Mouse (Mus musculus) heart, embryonic 12.5 days (tissue): ENCODE results near the gene Garnl3. TPM values are rescaled to one million over a fixed set of nuclear protein-coding genes. Genes with fewer than 3 reads are reported as not detected.
A peak's percentile ranks its signal among the peaks of the same experiment; 100 is the strongest.

Experiments
- ATAC-seq: fragments of 200-750 bp; cut with Nextera tagmentation; 2 replicates; pipeline ENCODE4 v1.8.0; 2017; ENCODE audit warnings: moderate TSS enrichment, moderate library complexity; ENCODE audit not compliant: insufficient number of reproducible peaks, low FRiP score
- H3K27ac ChIP-seq: fragments of 300-500 bp; sonication (generic); 2 replicates; pipeline ENCODE4 v1.5.1; 2016; ENCODE audit warnings: mild to moderate bottlenecking, moderate library complexity; ENCODE audit not compliant: poor library complexity, severe bottlenecking
- H3K27me3 ChIP-seq: fragments of 300-500 bp; sonication (generic); replicated peaks from 2 replicates; pipeline ENCODE4 v1.6.1; 2016; ENCODE audit warnings: mild to moderate bottlenecking, moderate library complexity
- H3K36me3 ChIP-seq: fragments of 300-500 bp; sonication (generic); 2 replicates; pipeline ENCODE4 v1.6.1; 2016; ENCODE audit warnings: mild to moderate bottlenecking, moderate library complexity
- H3K4me1 ChIP-seq: fragments of 300-500 bp; sonication (generic); replicated peaks from 2 replicates; pipeline ENCODE4 v1.6.1; 2016; ENCODE audit warnings: mild to moderate bottlenecking
- H3K4me2 ChIP-seq: fragments of 300-500 bp; sonication (generic); 2 replicates; pipeline ENCODE4 v1.6.1; 2016; ENCODE audit warnings: mild to moderate bottlenecking, moderate library complexity
- H3K4me3 ChIP-seq: fragments of 300-500 bp; sonication (generic); 2 replicates; pipeline ENCODE4 v1.5.1; 2016; ENCODE audit warnings: mild to moderate bottlenecking
- H3K9ac ChIP-seq: fragments of 300-500 bp; sonication (generic); 2 replicates; pipeline ENCODE4 v1.6.1; 2016; ENCODE audit warnings: mild to moderate bottlenecking, moderate library complexity
- H3K9me3 ChIP-seq: fragments of 300-500 bp; sonication (generic); replicated peaks from 2 replicates; pipeline ENCODE4 v1.6.1; 2016; ENCODE audit warnings: mild to moderate bottlenecking, moderate library complexity
- WGBS: fragments of 180-500 bp; shearing (Covaris S2); methylation state at CpG from one replicate; pipeline ENCODE4 v1.1.7; 2016; 5-methylcytosine and 5-hydroxymethylcytosine counted together
- polyA plus RNA-seq: library from polyadenylated mRNA; unstranded; fragments of >200 nt; fragmentation: Nextera tagmentation; extraction: Ambion mirVana; gene quantifications from 2 replicates; pipeline ENCODE4 v1.2.1, GENCODE M21; 2016

The Garnl3 gene
- polyA plus RNA-seq, 1 experiment from 2014 or later = 14.0 TPM

DNA sequence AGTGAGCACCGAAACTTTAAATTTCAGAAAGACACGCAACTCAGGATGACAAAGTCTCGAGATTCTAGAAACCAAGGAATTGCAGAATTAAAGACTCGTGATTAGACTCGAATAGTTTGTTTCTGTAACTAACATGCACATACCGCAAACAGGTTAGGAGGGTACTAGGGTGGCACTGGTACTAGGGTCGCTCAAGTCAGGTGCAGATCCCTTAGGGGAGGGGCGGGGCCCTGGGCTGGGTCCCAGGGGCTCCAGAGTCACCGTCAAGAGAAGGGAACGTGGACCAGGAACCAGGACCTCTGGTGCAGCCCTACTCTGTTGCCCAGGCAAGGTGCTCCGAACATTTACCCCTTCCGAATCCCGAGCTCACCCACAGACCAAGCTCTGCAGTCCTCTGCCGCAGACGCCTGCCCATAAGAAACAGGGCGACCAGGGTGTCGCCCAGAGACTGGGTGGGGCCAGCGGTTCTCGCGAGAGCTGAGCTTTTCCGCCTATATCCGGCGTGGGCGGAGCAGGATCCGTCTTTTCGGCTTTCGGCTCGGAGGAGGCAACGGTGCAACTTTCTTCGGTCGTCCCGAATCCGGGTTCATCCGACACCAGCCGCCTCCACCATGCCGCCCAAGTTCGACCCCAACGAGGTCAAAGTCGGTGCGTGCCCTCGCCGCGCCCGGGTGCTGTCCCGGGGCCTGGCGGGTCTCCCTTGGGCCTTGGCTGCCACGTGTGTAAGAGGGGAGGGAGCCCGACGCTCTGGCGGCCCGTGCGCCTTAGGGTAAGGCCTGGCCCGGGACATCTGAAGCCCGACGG, 170.1 kb downstream of the Garnl3 start, which contains the start of the genes Rpl12 and Lrsam1:
TSS of gene Rpl12 (plus strand) at position 368 of the 804 bp plus-strand sequence.
TSS of gene Lrsam1 (minus strand) at position 423 of the 804 bp plus-strand sequence.
- Histone ChIP-seq H3K36me3 (peaks cover 42% of the 10 kb centered on the region), H3K4me1 (peaks cover 28% of the 10 kb centered on the region)
- WGBS = 3% methylated on average over 55 of the region's 55 CpGs

DNA sequence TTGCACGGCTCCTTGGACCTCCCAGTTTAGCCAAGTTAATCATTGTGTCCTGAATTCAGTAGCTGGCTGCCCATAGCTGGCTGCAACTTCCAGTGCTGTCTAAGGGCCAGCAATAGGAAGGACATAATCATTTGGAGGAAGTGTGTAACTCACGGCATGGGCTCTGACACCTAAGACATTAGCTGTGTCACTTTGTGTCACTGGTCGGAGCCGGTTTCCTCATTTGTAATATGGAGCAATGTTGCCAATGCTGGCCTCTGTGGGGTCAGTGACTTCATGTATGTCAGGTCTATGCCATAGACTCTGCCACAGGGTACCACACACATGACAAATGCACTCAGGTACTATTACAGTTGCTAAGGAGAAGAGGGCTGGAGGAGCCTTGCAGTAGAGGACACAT, 171.2 kb downstream of the Garnl3 start:
- Histone ChIP-seq H3K27me3 (no peaks in the 10 kb centered on the region), H3K9ac (peak overlapping the region; percentile 81; the same call in 1 of the 2 replicates), H3K4me1 (peaks cover 28% of the 10 kb centered on the region), H3K27ac (no peak overlapping the region), H3K4me3 (peak overlapping the region; percentile 95; the same call in 1 of the 2 replicates), H3K4me2 (peak overlapping the region; percentile 83), H3K36me3 (peaks cover 51% of the 10 kb centered on the region), H3K9me3 (no peaks in the 10 kb centered on the region)
- no peak for ATAC-seq
- WGBS = 81% methylated on average over 4 of the region's 4 CpGs

More for the DNA sequence above, 170.1 kb downstream of the Garnl3 start, which contains the start of the genes Rpl12 and Lrsam1:
- Histone ChIP-seq H3K27ac (peak within 1 kb of the TSS; percentile 84), H3K4me2 (peak within 1 kb of the TSS; percentile 83), H3K4me3 (peak within 1 kb of the TSS; percentile 95), H3K9me3 (no peaks in the 10 kb centered on the region), H3K9ac (peak within 1 kb of the TSS; percentile 99), H3K27me3 (no peaks in the 10 kb centered on the region)
- ATAC-seq = peak; percentile 93

DNA sequence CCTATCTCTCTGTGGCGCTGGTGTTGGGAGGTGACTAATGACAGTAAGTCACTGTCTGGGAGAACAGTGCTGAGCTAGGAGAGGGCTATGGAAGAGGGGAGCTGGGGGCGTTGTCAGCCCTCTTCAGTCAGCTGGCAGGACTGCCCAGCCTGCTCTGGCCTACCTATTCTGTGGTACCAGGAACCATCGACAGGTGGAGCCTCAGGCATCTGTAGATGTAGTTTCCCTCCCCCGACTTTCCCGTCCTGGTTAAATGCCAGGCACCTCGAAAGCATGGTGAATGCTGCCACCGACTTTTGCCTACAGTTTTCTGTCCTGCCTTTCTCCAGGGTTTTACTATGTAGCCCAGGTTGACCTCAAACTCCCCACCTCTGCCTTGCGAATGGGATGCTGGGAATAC, 174.1 kb downstream of the Garnl3 start:
- Histone ChIP-seq H3K9ac (no peak overlapping the region), H3K27ac (no peak overlapping the region), H3K27me3 (no peaks in the 10 kb centered on the region), H3K4me2 (no peak overlapping the region), H3K4me1 (peaks cover 10% of the 10 kb centered on the region), H3K36me3 (peaks cover 52% of the 10 kb centered on the region), H3K9me3 (0 out of 2 replicates have a peak, but pooled peaks cover 7% of the 10 kb centered on the region), H3K4me3 (no peak overlapping the region)
- ATAC-seq = no peak
- WGBS = 54% methylated on average over 8 of the region's 8 CpGs

DNA sequence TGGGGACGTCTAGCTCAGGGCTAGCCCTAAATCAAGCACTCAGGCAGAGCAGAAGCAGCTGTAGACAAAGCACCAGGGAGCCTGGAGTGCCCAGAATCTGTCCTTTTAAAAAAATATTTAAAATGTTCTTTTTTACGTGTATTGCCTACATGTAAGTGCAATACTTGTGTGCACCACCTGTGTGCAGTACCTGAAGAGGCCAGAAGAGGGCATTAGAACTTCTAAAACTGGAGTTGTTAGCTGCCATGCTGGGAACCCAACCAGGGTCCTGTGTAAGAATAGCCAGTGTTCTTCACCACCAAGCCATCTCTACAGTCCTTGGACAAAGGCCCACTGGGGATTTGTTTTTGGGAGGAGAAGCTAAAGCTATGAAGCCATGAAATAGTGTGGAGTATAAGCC, 176.9 kb downstream of the Garnl3 start:
- H3K27me3 ChIP-seq = no peaks in the 10 kb centered on the region
- WGBS = 88% methylated on average over 2 of the region's 2 CpGs
- peaks cover 72% of the 10 kb centered on the region for H3K36me3 ChIP-seq

DNA sequence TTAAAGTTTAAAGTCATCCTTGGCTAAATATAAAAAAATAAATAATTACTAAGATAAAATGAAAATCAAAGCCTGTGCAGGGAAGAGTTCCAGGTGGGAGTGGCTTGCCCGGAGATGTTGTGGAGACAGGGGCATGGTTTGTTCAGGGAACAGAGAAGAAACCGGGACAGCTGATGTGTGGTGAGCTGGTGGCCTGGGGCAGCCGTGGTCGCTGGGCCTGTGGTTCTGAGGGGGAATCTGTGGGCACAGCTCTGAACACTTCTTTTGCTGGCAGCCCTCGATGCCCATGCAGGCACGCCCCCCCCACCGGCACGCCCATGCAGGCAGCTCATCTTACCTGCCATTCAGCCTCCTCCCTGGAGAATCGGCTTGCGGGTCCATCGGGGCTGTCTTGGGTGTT, 184.0 kb downstream of the Garnl3 start:
- no peak for ATAC-seq
- Histone ChIP-seq H3K27me3 (no peaks in the 10 kb centered on the region), H3K9me3 (no peaks in the 10 kb centered on the region), H3K4me1 (peaks cover 4% of the 10 kb centered on the region; the same call in 1 of the 2 replicates), H3K4me3 (no peak overlapping the region), H3K27ac (no peak overlapping the region), H3K36me3 (peaks cover 67% of the 10 kb centered on the region), H3K4me2 (no peak overlapping the region), H3K9ac (no peak overlapping the region)
- WGBS = 89% methylated on average over 11 of the region's 11 CpGs

More for the DNA sequence above, 176.9 kb downstream of the Garnl3 start:
- Histone ChIP-seq H3K9me3 (0 out of 2 replicates have a peak, but pooled peaks cover 7% of the 10 kb centered on the region), H3K9ac (no peak overlapping the region), H3K4me2 (no peak overlapping the region), H3K27ac (no peak overlapping the region), H3K4me1 (peaks cover 4% of the 10 kb centered on the region; the same call in 1 of the 2 replicates), H3K4me3 (no peak overlapping the region)
- ATAC-seq = no peak

DNA sequence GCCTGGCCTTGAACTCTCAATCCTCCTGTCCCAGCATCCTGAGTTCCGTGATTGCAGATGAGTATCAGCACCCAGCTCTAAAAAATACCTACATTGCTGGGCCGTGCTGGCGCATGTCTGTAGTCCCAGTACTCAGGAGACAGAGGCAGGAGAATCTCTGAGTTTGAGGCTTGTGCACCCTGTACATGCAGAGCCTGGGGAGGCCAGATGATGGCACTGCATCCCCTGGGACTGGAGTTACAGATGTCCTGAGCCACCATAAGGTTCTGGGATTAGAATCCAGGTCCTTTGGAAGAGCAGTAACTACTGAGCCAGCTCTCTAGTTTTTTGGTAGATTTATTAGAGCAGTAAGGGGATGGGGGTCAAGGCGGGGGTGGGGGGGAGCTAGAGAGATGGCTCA, 191.0 kb downstream of the Garnl3 start:
- H3K9me3 ChIP-seq = no peaks in the 10 kb centered on the region
- no peak overlapping the region for H3K9ac ChIP-seq
- H3K27me3 ChIP-seq = no peaks in the 10 kb centered on the region
- peaks cover 80% of the 10 kb centered on the region for H3K36me3 ChIP-seq
- H3K4me3 ChIP-seq = no peak overlapping the region
- 88% methylated on average over 4 of the region's 4 CpGs for whole genome bisulfite sequencing
- no peak overlapping the region for H3K4me2 ChIP-seq
- H3K4me1 ChIP-seq = no peaks in the 10 kb centered on the region
- H3K27ac ChIP-seq = no peak overlapping the region
- no peak for ATAC-seq

DNA sequence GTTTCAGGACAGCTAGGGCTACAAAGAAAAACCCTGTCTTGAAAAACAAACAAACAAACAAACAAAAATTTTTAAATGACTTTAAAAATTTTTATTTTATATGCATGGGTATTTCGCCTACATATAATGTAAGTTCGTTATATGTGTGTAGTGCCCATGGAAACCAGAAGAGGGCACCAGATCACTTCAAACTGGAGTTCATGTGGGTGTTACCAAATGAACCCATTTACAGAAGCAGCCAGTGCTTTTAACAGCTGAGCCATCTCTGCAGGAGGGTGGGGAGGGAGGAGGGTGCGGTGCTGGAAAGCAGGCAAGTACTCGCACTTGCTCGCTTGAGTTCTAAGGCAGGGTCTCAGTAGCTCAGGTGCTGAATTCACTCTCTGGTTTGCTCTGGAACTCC, 192.0 kb downstream of the Garnl3 start:
- no peaks in the 10 kb centered on the region for H3K9me3 ChIP-seq
- no peaks in the 10 kb centered on the region for H3K4me1 ChIP-seq
- H3K27me3 ChIP-seq = no peaks in the 10 kb centered on the region
- no peak overlapping the region for H3K4me2 ChIP-seq
- no peak overlapping the region for H3K27ac ChIP-seq
- 61% methylated on average over 5 of the region's 5 CpGs for WGBS
- no peak overlapping the region for H3K9ac ChIP-seq
- peaks cover 79% of the 10 kb centered on the region for H3K36me3 ChIP-seq
- ATAC-seq = no peak
- no peak overlapping the region for H3K4me3 ChIP-seq

DNA sequence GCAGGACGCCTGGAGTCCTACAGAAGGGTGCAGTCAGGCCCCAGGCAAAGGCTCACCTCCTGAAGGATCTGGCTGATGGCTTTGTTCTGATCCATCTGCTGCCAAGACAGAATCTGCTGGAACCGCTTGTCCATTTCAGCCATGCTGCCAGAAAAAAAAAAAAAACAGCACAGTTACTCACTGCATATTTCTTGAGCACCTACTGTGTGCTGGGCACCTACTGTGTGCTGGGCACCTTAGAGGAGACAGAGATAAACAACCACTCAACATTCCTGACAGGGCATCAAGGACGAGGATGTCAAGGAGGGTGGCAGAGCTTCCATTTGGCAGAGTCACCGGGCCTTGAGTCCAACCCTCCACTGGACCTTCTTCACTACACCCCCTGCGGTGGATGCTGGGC, 192.7 kb downstream of the Garnl3 start:
- Histone ChIP-seq H3K36me3 (peaks cover 84% of the 10 kb centered on the region), H3K9me3 (no peaks in the 10 kb centered on the region), H3K4me1 (no peaks in the 10 kb centered on the region), H3K27me3 (no peaks in the 10 kb centered on the region), H3K9ac (no peak overlapping the region), H3K4me3 (no peak overlapping the region), H3K4me2 (no peak overlapping the region), H3K27ac (no peak overlapping the region)
- WGBS = 76% methylated on average over 5 of the region's 5 CpGs
- ATAC-seq = no peak

Other genes with a start within 250 kb of the Garnl3 start
- gene Rpl12, start 170.1 kb downstream of the Garnl3 start, polyA plus RNA-seq = 99.8 and 114 TPM in 2 replicates
- gene Lrsam1, start 170.0 kb downstream of the Garnl3 start, polyA plus RNA-seq = 11.1 and 11.8 TPM in 2 replicates
- gene Slc2a8, start 149.6 kb downstream of the Garnl3 start, polyA plus RNA-seq = 19.7 and 20.0 TPM in 2 replicates
- 54.6 and 54.7 TPM in 2 replicates for gene Angptl2, start 84.4 kb upstream of the Garnl3 start, polyA plus RNA-seq
- gene Ralgps1, start 239.8 kb upstream of the Garnl3 start, polyA plus RNA-seq = 5.4 and 6.3 TPM in 2 replicates